Comparison of ENCODE assay signal across 17 mouse cellular contexts in the genomic region with DNA sequence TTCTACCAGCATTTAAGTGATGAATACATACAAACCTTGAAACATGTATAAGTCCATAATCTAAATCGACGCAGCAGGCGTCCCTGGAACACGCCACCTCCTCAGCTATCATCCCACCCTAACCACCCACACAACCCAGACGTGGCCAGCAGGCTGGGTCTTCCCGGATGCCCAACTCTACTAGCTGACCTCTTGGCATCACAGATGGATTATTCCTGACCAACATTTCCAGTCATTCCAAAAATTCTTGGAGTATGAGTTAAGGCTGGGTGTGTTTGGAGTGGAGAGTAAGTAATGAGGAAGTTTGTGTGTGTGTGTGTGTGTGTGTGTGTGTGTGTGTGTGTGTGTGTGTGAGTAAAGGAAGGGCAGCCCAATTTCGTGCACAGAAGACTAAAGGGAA.
"Had no signal": no experiment of that assay in that cellular context is flagged by ENCODE, and none has a peak within 500 bp of the region (broad histone marks: within the 10 kb centered on the region; RNA-seq: fewer than 3 reads in every experiment).

No protein-coding gene starts in this region.

- H3K9me3 ChIP-seq: midbrain, embryonic 10.5 days; midbrain, embryonic 12.5 days; neural tube, embryonic 12.5 days had no signal

- H3K27ac ChIP-seq: liver, embryonic 14.5 days; midbrain, embryonic 10.5 days; midbrain, embryonic 12.5 days; neural tube, embryonic 12.5 days had no signal

- DNase-seq: lung, adult 18-20 months; lung, embryonic 14.5 days; lung, postnatal 10 days; lung, postnatal 4 days; midbrain, embryonic 14.5 days; retina, postnatal 1 day; right cerebral cortex, adult 18-20 months; right cerebral cortex, postnatal 25 days; right cerebral cortex, postnatal 4 days; spleen, adult 18-20 months; thymus, adult 18-20 months; thymus, postnatal 14 days; thymus, postnatal 36 days had no signal

- H3K4me2 ChIP-seq: lung, embryonic 14.5 days; midbrain, embryonic 12.5 days; neural tube, embryonic 12.5 days had no signal

- H3K27me3 ChIP-seq: midbrain, embryonic 12.5 days; neural tube, embryonic 12.5 days had no signal

- H3K4me3 ChIP-seq: midbrain, embryonic 10.5 days; midbrain, embryonic 12.5 days; neural tube, embryonic 12.5 days had no signal

- H3K9ac ChIP-seq: liver, embryonic 14.5 days; lung, embryonic 14.5 days; midbrain, embryonic 12.5 days; neural tube, embryonic 12.5 days had no signal

- H3K4me1 ChIP-seq: midbrain, embryonic 10.5 days; midbrain, embryonic 12.5 days; neural tube, embryonic 12.5 days had no signal
